Mouse (Mus musculus): Measurements from ENCODE around the gene Muc4.

Muc4 gene

DNA sequence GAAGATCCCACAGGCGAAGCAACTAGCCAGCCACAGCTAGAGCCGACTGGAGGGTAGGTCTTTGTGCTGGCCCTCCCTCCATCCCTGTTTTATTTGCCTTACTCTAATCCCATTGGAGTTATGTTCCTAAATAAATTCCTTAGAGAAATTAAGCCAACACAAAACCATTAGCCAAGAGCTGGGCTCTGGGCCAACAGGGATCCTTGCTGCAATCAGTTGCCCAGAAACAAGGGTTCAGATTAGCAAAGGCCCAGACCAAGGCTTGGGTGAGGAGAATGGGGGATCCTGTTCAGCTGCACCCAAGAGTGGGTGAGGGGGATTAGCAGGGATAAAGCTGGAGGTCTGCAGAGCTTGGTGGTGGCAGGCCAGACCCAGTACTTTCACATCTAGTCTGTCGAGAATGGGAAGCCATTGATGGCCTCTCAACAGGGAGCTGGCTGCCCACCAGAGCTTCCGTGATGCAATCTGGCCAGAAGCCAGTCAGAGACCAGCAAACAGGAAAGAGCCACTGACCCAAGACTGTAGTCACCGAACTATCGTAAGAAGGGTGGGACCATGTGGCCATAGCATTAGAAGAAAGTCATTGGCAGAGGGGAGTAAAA lies 67.7 kb downstream of the Muc4 start:
- DNase-seq (ENCODE audit: extremely low read depth, low read depth, low spot score) = peak; percentile 23

DNA sequence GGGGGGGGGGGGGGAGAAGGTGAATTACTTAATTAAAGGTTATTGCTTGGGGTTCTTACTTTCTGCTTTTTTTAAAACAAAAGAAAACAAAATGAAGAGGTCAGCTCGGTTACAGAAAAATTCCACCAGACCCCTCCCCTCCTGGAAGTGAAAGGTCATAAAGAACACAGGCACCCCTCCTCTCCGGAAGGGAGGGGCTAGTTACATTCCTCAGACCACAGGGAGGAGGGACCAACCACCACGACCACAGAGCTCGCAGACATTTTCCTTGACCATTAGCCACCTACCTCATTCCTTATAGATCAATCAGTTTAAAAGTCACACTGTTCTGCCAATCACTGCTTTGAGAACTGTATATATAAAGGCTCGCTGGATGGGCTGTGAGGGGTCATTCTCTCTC lies 68.2 kb downstream of the Muc4 start:
- no peak for DNase-seq (ENCODE audit: extremely low read depth, low read depth, low spot score)

DNA sequence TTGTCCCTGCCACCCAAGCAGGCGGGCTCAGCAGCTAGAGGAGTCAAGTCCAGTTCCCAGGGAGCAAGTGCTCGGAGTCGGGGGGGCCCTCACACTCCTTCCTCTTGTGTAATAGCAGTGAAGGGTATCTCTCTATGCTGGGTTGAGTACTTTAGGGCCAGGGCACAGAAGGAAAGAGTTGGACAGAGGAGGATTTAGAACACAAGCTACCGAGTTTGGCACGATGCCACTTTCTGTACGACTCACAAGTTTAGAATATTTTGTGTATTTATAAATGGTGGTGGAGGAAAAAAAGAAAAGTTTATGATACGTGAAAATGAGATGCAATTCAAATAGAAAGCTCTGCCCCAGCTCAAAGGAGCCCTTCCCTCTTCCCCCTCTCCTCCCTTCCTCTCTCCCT lies 69.5 kb downstream of the Muc4 start:
- DNase-seq (ENCODE audit: extremely low read depth, low read depth, low spot score) = no peak

DNA sequence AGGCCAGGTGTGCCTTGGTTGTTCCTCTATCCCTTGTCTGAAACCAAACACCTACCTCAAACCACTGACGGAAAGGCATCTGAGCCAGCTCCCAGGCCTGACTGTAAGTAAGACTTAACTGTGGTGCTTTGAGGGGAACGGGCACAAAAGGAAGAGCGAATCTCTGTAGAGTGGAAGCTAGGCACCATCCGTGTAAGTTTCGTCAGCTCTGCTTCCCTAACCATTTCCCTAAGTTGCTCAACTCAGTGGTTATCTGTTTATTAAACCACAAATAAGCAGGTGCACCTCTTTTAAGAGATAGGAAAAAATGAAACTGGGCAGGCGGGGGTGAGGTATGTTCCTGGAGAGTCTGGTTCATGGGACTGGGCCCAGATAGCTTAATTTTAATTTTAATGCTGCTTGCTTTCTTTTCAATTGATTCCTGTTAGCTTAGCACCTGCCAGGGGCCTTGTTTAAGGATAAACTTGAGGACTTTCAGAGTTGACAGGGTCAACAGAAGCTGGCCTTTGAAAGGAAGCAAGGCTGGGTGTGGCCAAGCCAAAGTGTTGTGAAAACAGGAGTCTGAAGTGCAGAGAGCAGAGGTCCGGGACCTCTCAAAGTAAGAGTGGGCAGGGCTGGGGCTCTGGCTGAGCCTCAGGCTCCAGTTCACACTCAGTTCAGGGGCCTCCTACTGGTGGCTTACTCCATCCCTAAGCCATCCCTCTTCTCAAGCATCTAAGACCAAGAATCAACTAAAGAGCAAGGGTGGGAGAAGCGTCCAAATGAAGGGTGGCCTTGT lies 71.9 kb downstream of the Muc4 start:
- no peak for DNase-seq (ENCODE audit: extremely low read depth, low read depth, low spot score)

DNA sequence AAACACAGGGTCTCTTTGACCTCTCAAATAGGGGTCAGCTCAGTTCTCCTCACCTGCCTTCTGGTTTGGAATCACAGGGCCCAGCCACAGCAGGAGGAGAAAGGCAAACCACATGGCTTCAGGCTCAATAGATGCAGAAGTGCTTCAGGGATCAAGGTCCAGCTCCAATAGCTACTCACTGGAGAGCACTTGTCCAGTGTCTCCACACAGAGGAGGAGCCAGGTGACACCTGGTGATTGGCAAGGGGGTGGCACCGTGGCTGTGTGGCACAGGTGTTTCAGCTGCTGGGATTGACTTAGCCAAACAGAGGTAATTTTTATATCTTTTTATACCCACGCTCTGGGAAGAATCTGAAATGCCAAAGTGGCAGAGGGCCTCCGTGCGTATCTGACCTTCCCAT lies 74.6 kb downstream of the Muc4 start, which contains the start of gene Smbd1:
TSS of gene Smbd1 (minus strand) at position 157 of the 400 bp plus-strand sequence.
- DNase-seq (ENCODE audit: extremely low read depth, low read depth, low spot score) = no peak

- DNase-seq (ENCODE audit: extremely low read depth, low read depth, low spot score) = no peak
Measured at GRCm38 (mm10) chr16:32812888-32813361, 77.2 kb downstream of the Muc4 start.

DNA sequence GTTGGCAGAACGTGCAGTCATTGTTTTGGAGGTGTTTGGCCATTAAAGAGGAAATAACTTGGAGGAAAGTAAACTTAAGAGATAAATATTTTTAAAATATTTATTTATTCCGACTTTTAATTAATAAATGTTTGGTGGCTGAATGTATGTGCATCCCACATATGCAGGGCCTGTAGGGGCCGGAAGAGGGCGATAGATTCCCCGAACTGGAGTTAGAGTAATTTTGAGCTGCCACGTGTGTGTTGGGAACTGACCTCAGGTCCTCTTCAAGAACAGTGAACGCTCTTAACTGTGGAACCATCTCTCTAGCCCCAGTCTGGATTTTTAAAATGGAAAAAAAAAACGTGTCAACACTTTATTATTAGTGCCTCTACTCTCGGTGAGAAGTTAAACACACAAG lies 77.7 kb downstream of the Muc4 start:
- no peak for DNase-seq (ENCODE audit: extremely low read depth, low read depth, low spot score)

DNA sequence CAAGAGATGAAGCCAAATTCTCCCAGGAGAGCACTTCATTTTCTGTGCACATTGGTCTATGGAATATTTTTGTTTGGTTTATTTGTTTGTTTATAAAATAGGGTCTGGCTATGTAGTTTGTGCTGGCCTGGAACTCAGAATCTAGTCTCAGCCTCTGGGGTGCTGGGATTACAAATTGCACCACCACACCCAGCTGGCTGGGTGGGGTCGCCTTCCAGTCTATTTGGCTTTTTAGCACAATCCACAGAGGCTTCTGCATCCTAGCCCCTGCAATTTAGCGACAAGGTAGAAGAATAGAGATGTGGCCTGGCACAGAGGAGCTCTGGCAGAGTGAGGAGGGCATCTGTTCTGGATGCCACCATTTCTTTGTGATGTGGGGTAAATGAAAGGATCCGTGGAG lies 78.1 kb downstream of the Muc4 start:
- no peak for DNase-seq (ENCODE audit: extremely low read depth, low read depth, low spot score)

GRCm38 (mm10) chr16:32814539-32814938 lies 78.9 kb downstream of the Muc4 start:
- no peak for DNase-seq (ENCODE audit: extremely low read depth, low read depth, low spot score)

- no peak for DNase-seq (ENCODE audit: extremely low read depth, low read depth, low spot score)
Measured at GRCm38 (mm10) chr16:32815160-32815605, 79.5 kb downstream of the Muc4 start.

GRCm38 (mm10) chr16:32818036-32818435 lies 82.3 kb downstream of the Muc4 start:
- DNase-seq (ENCODE audit: extremely low read depth, low read depth, low spot score) = peak; percentile 28

GRCm38 (mm10) chr16:32818441-32818840 lies 82.8 kb downstream of the Muc4 start:
- DNase-seq (ENCODE audit: extremely low read depth, low read depth, low spot score) = no peak

GRCm38 (mm10) chr16:32821772-32822449 lies 86.2 kb downstream of the Muc4 start:
- no peak for DNase-seq (ENCODE audit: extremely low read depth, low read depth, low spot score)

- DNase-seq (ENCODE audit: extremely low read depth, low read depth, low spot score) = no peak
Measured at GRCm38 (mm10) chr16:32822450-32822827, 86.8 kb downstream of the Muc4 start.

GRCm38 (mm10) chr16:32822881-32823280 lies 87.2 kb downstream of the Muc4 start:
- no peak for DNase-seq (ENCODE audit: extremely low read depth, low read depth, low spot score)

DNA sequence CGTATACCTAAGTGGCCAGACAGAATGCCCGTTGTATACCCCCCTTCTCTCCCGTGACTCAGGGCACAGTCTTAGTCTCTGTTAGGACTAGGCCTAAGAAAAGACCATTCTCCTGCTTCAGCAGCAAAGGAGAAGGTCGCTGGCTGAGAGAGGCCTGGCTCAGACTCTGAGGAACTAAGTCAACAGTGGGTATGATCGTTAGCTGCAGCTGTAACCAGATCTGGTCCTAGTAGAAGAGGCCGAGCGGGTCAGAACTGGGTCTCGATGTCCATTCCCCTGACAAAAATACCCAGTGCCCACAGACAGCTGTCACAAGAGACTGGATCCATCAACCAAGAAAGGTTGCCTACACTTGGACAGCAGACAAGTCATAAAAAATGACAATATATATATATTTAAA lies 87.8 kb downstream of the Muc4 start:
- DNase-seq (ENCODE audit: extremely low read depth, low read depth, low spot score) = no peak

GRCm38 (mm10) chr16:32824061-32824460 lies 88.4 kb downstream of the Muc4 start:
- DNase-seq (ENCODE audit: extremely low read depth, low read depth, low spot score) = no peak

DNA sequence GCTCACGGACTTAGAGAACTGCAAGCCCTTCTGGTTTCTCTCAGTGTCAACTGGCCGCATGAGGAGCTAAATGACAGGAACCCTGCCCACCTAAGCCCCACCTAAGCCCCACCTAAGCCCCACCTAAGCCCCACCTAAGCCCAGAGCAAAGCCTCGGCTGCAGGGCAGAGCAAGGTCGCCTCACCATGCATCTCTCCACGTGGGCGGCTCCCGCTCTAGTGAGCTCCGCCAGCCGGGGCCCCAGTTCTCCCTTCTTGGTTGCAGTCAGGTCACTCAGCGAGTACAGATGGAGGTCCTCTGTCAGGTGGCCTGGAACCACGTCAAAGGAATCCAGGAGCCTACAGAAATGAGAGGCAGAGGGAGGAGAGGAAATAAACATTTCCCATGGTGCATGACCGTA lies 89.7 kb downstream of the Muc4 start:
- DNase-seq (ENCODE audit: extremely low read depth, low read depth, low spot score) = no peak

- no peak for DNase-seq (ENCODE audit: extremely low read depth, low read depth, low spot score)
Measured at GRCm38 (mm10) chr16:32826521-32826920, 90.8 kb downstream of the Muc4 start.

DNA sequence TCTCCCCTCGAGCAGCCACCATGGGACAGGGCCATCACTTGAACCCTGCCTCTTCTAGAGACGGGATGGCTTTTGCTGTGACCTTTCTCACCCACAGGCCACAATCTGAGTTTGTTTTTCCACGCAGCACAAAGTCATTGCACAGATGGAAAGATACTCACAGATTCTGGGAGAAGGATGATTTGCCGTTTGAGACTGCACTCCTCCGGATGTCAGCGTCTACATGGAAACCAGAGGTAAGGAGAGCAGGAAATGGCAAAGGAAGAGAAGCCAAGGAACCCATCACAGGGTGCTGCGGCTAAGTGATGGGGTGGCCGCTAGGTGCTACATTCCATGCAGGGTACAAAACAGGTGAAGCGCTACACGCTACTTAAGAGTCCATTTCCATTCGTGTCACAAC lies 93.4 kb downstream of the Muc4 start:
- DNase-seq (ENCODE audit: extremely low read depth, low read depth, low spot score) = no peak

- DNase-seq (ENCODE audit: extremely low read depth, low read depth, low spot score) = no peak
Measured at GRCm38 (mm10) chr16:32831501-32831900, 95.8 kb downstream of the Muc4 start.
